42 mouse cellular contexts compared by ENCODE assay signal in genomic region chr2:144076625-144077024, GRCm38 (mm10). TPM values are rescaled to one million over a fixed set of nuclear protein-coding genes. Genes with fewer than 3 reads are reported as not detected.
A peak's percentile ranks its signal among the peaks of the same experiment; 100 is the strongest.
DNase-seq lines count a peak whose midpoint lies in the region; ATAC-seq lines count a peak whose summit lies in the region.
"Had no signal": no experiment of that assay in that cellular context is flagged by ENCODE, and none has a peak within 500 bp of the region (broad histone marks: within the 10 kb centered on the region; RNA-seq: fewer than 3 reads in every experiment).

No protein-coding gene starts in this region.

- H3K27me3 ChIP-seq in heart, embryonic 16.5 days (ENCODE audit: control insufficient read depth, insufficient read depth, low read length): no peaks in the 10 kb centered on the region
- H3K27me3 ChIP-seq: hindbrain, embryonic 12.5 days; intestine, embryonic 15.5 days; midbrain, embryonic 15.5 days had no signal

- H3K4me2 ChIP-seq in heart, embryonic 16.5 days (ENCODE audit: low read depth, low read length): no peak overlapping the region
- H3K4me2 ChIP-seq: heart, embryonic 12.5 days; hindbrain, embryonic 12.5 days; intestine, embryonic 15.5 days; lung, embryonic 14.5 days; midbrain, embryonic 15.5 days had no signal

- DNase-seq in adrenal gland, adult (ENCODE audit: inconsistent age in 2 of 2, low spot score in 1 of 2): peak; percentile 34 to 55
- no peak for DNase-seq in adrenal gland, adult 18-20 months (ENCODE audit: low spot score in 2 of 2)
- no peak for DNase-seq in heart, adult 9 months (ENCODE audit: low spot score in 2 of 2)
- peak; percentile 6 for DNase-seq in right cerebral cortex, postnatal 4 days
- DNase-seq in right cerebral cortex, postnatal 10 days (ENCODE audit: low spot score in 2 of 2): no peak
- no peak for DNase-seq in MN1 (ENCODE audit: low spot score)
- no peak for DNase-seq in cerebellum, postnatal 36 days
- DNase-seq: cerebellum, adult 18-20 months; cerebellum, postnatal 14 days; gastrocnemius, postnatal 25 days; heart, adult 11 months; kidney, adult 8-10 months; kidney, postnatal 25 days; liver; lung, embryonic 14.5 days; thymus, adult 18-20 months; thymus, postnatal 25 days had no signal

- no peaks in the 10 kb centered on the region for H3K4me1 ChIP-seq in heart, embryonic 16.5 days (ENCODE audit: control insufficient read depth, insufficient read depth, low read length)
- H3K4me1 ChIP-seq: intestine, embryonic 15.5 days had no signal

- ATAC-seq in heart, embryonic 16.5 days (replicated peaks; ENCODE audit: extremely low read depth, insufficient read depth, low FRiP score): 0 out of 2 replicates have a peak, but pooled peaks have one; percentile 47
- ATAC-seq: activated CD4-positive, CD25-positive, alpha-beta regulatory T cell, adult 4 months; forebrain, embryonic 14.5 days; hindbrain, postnatal 0 days; intestine, embryonic 15.5 days; midbrain, embryonic 15.5 days had no signal

- no peaks in the 10 kb centered on the region for H3K36me3 ChIP-seq in heart, embryonic 16.5 days (ENCODE audit: control insufficient read depth, insufficient read depth)
- H3K36me3 ChIP-seq: heart, embryonic 12.5 days; hindbrain, embryonic 12.5 days; intestine, embryonic 15.5 days; midbrain, embryonic 10.5 days; midbrain, embryonic 15.5 days had no signal

- no peak overlapping the region for H3K9ac ChIP-seq in heart, embryonic 16.5 days (ENCODE audit: low read length)
- H3K9ac ChIP-seq: heart, embryonic 12.5 days; hindbrain, embryonic 12.5 days; intestine, embryonic 15.5 days; liver, embryonic 14.5 days; lung, embryonic 14.5 days; midbrain, embryonic 15.5 days had no signal

- 53% methylated on average over 2 of the region's 2 CpGs for WGBS in heart, embryonic 16.5 days

- H3K4me3 ChIP-seq in heart, embryonic 16.5 days (ENCODE audit: low read length): no peak overlapping the region
- H3K4me3 ChIP-seq: heart, embryonic 12.5 days; hindbrain, embryonic 12.5 days; intestine, embryonic 15.5 days; midbrain, embryonic 10.5 days; midbrain, embryonic 15.5 days had no signal

- no peak overlapping the region for H3K27ac ChIP-seq in heart, embryonic 16.5 days (ENCODE audit: low read length)
- H3K27ac ChIP-seq: hindbrain, embryonic 12.5 days; hindbrain, postnatal 0 days; intestine, embryonic 15.5 days; liver, embryonic 14.5 days; midbrain, embryonic 10.5 days; midbrain, embryonic 15.5 days; stomach, postnatal 0 days had no signal

- no peaks in the 10 kb centered on the region for H3K9me3 ChIP-seq in heart, embryonic 16.5 days (replicated peaks; ENCODE audit: control insufficient read depth, low read length)
- H3K9me3 ChIP-seq: heart, embryonic 12.5 days; hindbrain, embryonic 12.5 days; intestine, embryonic 15.5 days; midbrain, embryonic 10.5 days; midbrain, embryonic 15.5 days had no signal

RNA-seq across cellular contexts. Expression of gene Banf2, which starts 43.8 kb away (rescaled TPM):
- total RNA-seq in adrenal gland, adult 18-20 months (2021): not detected
- polyA plus RNA-seq in heart, embryonic 16.5 days (2015; fragmentation: Nextera tagmentation; extraction: Ambion mirVana): not detected in 2 replicates
- total RNA-seq: gastrocnemius, adult 18-20 months; gastrocnemius, postnatal 25 days; heart, postnatal 25 days; hindbrain, postnatal 0 days; layer of hippocampus, adult 18-20 months; layer of hippocampus, postnatal 10 days; left cerebral cortex, adult 18-20 months; left cerebral cortex, postnatal 14 days; megakaryocyte progenitor cell, adult 5-6 weeks; MEL; neutrophil, adult 5-6 weeks had no signal
- polyA plus RNA-seq: activated CD4-positive, CD25-positive, alpha-beta regulatory T cell, adult 4 months; brain, embryonic 14.5 days; embryonic facial prominence, embryonic 11.5 days; forebrain, embryonic 14.5 days; heart, embryonic 12.5 days; hindbrain, embryonic 12.5 days; hindbrain, postnatal 0 days; limb, embryonic 11.5 days; liver, embryonic 14.5 days; lung, embryonic 14.5 days; midbrain, embryonic 10.5 days; midbrain, embryonic 15.5 days; neural tube, embryonic 11.5 days; spleen, adult 2 months; stomach, postnatal 0 days had no signal

Comparison
In these comparisons a context has a peak if more than half of its experiments do, and no peak if none do; other contexts are left out.
1. DNase-seq: peak in adrenal gland, adult (2 of 2) and right cerebral cortex, postnatal 4 days (single experiment); none in adrenal gland, adult 18-20 months (0 of 2), heart, adult 9 months (0 of 2), right cerebral cortex, postnatal 10 days (0 of 2), MN1 (single experiment) and cerebellum, postnatal 36 days (0 of 2).